Mouse (Mus musculus): ENCODE measurements around the gene Efcab6.

- TF ChIP-seq CTCF (IDR thresholded peaks at IDR 0.05; ENCODE audit: control insufficient read depth, insufficient read depth, insufficient replicate concordance, low read depth, low read length), result no peak
- TF ChIP-seq POLR2A (IDR thresholded peaks at IDR 0.05; ENCODE audit: control insufficient read depth, low read depth, low read length), result no peak
Observed at GRCm38 (mm10) chr15:83965126-83965525, 100.1 kb downstream of the Efcab6 start.
